Mouse (Mus musculus): Measurements from ENCODE around the gene Aqp7. TPM values are rescaled to one million over a fixed set of nuclear protein-coding genes. Genes with fewer than 3 reads are reported as not detected.

The Aqp7 gene
- not detected in 2 replicates for total RNA-seq (2014; rRNA removed)
- not detected in 2 replicates for polyA plus RNA-seq (2015; fragmentation: Nextera tagmentation; extraction: Ambion mirVana)

GRCm38 (mm10) chr4:41047524-41048271, at the start of gene Aqp7:
Aqp7 (minus strand) TSS chr4:41048139.
- WGBS = 46% methylated on average over 9 of the region's 9 CpGs
- no peak within 1 kb of the TSS for H3K27ac ChIP-seq (ENCODE audit: low read depth, low read length)
- H3K36me3 ChIP-seq (ENCODE audit: insufficient read depth) = no peaks in the 10 kb centered on the region
- DNase-seq (no peak), ATAC-seq (no peak)
- no peak for TF ChIP-seq CTCF (IDR thresholded peaks at IDR 0.05; ENCODE audit: low read depth)
- H3K4me2 ChIP-seq (ENCODE audit: low read depth) = no peak within 1 kb of the TSS
- H3K9me3 ChIP-seq (ENCODE audit: low read length) = no peaks in the 10 kb centered on the region
- H3K27me3 ChIP-seq (ENCODE audit: insufficient read depth, low read length) = no peaks in the 10 kb centered on the region
- no peak within 1 kb of the TSS for H3K9ac ChIP-seq
- no peaks in the 10 kb centered on the region for H3K4me1 ChIP-seq (ENCODE audit: insufficient read depth)
- no peak within 1 kb of the TSS for H3K4me3 ChIP-seq (ENCODE audit: low read depth, low read length)

- no peak for TF ChIP-seq CTCF (IDR thresholded peaks at IDR 0.05; ENCODE audit: low read depth)
- WGBS = 45% methylated on average over 13 of the region's 13 CpGs
- Histone ChIP-seq H3K9ac (no peak overlapping the region), H3K36me3 (ENCODE audit: insufficient read depth) (no peaks in the 10 kb centered on the region), H3K27me3 (ENCODE audit: insufficient read depth, low read length) (no peaks in the 10 kb centered on the region), H3K4me3 (ENCODE audit: low read depth, low read length) (no peak overlapping the region), H3K27ac (ENCODE audit: low read depth, low read length) (no peak overlapping the region), H3K9me3 (ENCODE audit: low read length) (no peaks in the 10 kb centered on the region), H3K4me1 (ENCODE audit: insufficient read depth) (no peaks in the 10 kb centered on the region), H3K4me2 (ENCODE audit: low read depth) (peak overlapping the region; percentile 98; the same call in 1 of the 2 replicates)
- ATAC-seq = no peak
- no peak for DNase-seq
Observed at GRCm38 (mm10) chr4:41097381-41097780, 49.4 kb upstream of the Aqp7 start.

GRCm38 (mm10) chr4:41096794-41097193, 48.9 kb upstream of the Aqp7 start:
- Histone ChIP-seq H3K9ac (no peak overlapping the region), H3K9me3 (ENCODE audit: low read length) (no peaks in the 10 kb centered on the region), H3K27ac (ENCODE audit: low read depth, low read length) (no peak overlapping the region), H3K4me3 (ENCODE audit: low read depth, low read length) (no peak overlapping the region), H3K27me3 (ENCODE audit: insufficient read depth, low read length) (no peaks in the 10 kb centered on the region), H3K4me2 (ENCODE audit: low read depth) (no peak overlapping the region), H3K4me1 (ENCODE audit: insufficient read depth) (no peaks in the 10 kb centered on the region), H3K36me3 (ENCODE audit: insufficient read depth) (no peaks in the 10 kb centered on the region)
- ATAC-seq = no peak
- DNase-seq = no peak
- 72% methylated on average over 5 of the region's 5 CpGs for WGBS
- TF ChIP-seq CTCF (IDR thresholded peaks at IDR 0.05; ENCODE audit: low read depth) = no peak

GRCm38 (mm10) chr4:41096169-41096568, 48.2 kb upstream of the Aqp7 start:
- WGBS = 66% methylated on average over 8 of the region's 8 CpGs
- Histone ChIP-seq H3K36me3 (ENCODE audit: insufficient read depth) (no peaks in the 10 kb centered on the region), H3K4me3 (ENCODE audit: low read depth, low read length) (no peak overlapping the region), H3K27ac (ENCODE audit: low read depth, low read length) (no peak overlapping the region), H3K4me2 (ENCODE audit: low read depth) (no peak overlapping the region), H3K9ac (no peak overlapping the region), H3K4me1 (ENCODE audit: insufficient read depth) (no peaks in the 10 kb centered on the region), H3K9me3 (ENCODE audit: low read length) (no peaks in the 10 kb centered on the region), H3K27me3 (ENCODE audit: insufficient read depth, low read length) (no peaks in the 10 kb centered on the region)
- no peak for ATAC-seq
- no peak for DNase-seq
- no peak for TF ChIP-seq CTCF (IDR thresholded peaks at IDR 0.05; ENCODE audit: low read depth)

GRCm38 (mm10) chr4:41094361-41094760, 46.4 kb upstream of the Aqp7 start:
- H3K36me3 ChIP-seq (ENCODE audit: insufficient read depth) = no peaks in the 10 kb centered on the region
- H3K4me1 ChIP-seq (ENCODE audit: insufficient read depth) = no peaks in the 10 kb centered on the region
- H3K9me3 ChIP-seq (ENCODE audit: low read length) = no peaks in the 10 kb centered on the region
- H3K4me2 ChIP-seq (ENCODE audit: low read depth) = no peak overlapping the region
- H3K27ac ChIP-seq (ENCODE audit: low read depth, low read length) = no peak overlapping the region
- H3K4me3 ChIP-seq (ENCODE audit: low read depth, low read length) = no peak overlapping the region
- no peak for ATAC-seq
- no peaks in the 10 kb centered on the region for H3K27me3 ChIP-seq (ENCODE audit: insufficient read depth, low read length)
- DNase-seq = no peak
- TF ChIP-seq CTCF (IDR thresholded peaks at IDR 0.05; ENCODE audit: low read depth) = no peak
- 41% methylated on average over 9 of the region's 9 CpGs for WGBS
- no peak overlapping the region for H3K9ac ChIP-seq

GRCm38 (mm10) chr4:41092958-41093357, 45.0 kb upstream of the Aqp7 start:
- Histone ChIP-seq H3K4me1 (ENCODE audit: insufficient read depth) (no peaks in the 10 kb centered on the region), H3K27me3 (ENCODE audit: insufficient read depth, low read length) (no peaks in the 10 kb centered on the region), H3K9me3 (ENCODE audit: low read length) (no peaks in the 10 kb centered on the region), H3K9ac (no peak overlapping the region), H3K27ac (ENCODE audit: low read depth, low read length) (no peak overlapping the region), H3K36me3 (ENCODE audit: insufficient read depth) (no peaks in the 10 kb centered on the region), H3K4me2 (ENCODE audit: low read depth) (no peak overlapping the region), H3K4me3 (ENCODE audit: low read depth, low read length) (no peak overlapping the region)
- WGBS = 71% methylated on average over 1 of the region's 1 CpGs
- no peak for DNase-seq
- TF ChIP-seq CTCF (IDR thresholded peaks at IDR 0.05; ENCODE audit: low read depth) = no peak
- no peak for ATAC-seq

- no peak for TF ChIP-seq CTCF (IDR thresholded peaks at IDR 0.05; ENCODE audit: low read depth)
- Histone ChIP-seq H3K4me1 (ENCODE audit: insufficient read depth) (no peaks in the 10 kb centered on the region), H3K27me3 (ENCODE audit: insufficient read depth, low read length) (no peaks in the 10 kb centered on the region), H3K27ac (ENCODE audit: low read depth, low read length) (no peak overlapping the region), H3K9ac (no peak overlapping the region), H3K4me2 (ENCODE audit: low read depth) (no peak overlapping the region), H3K36me3 (ENCODE audit: insufficient read depth) (no peaks in the 10 kb centered on the region), H3K4me3 (ENCODE audit: low read depth, low read length) (no peak overlapping the region), H3K9me3 (ENCODE audit: low read length) (no peaks in the 10 kb centered on the region)
- WGBS = 58% methylated on average over 3 of the region's 3 CpGs
- DNase-seq (no peak), ATAC-seq (no peak)
Observed at GRCm38 (mm10) chr4:41091391-41091790, 43.5 kb upstream of the Aqp7 start.

Data from forebrain, postnatal 0 days (tissue).